Mouse (Mus musculus) ovary, postnatal 10 days (tissue): ENCODE data around the gene Cdh13.

Source experiments
- DNase-seq: peaks from one replicate; pipeline ENCODE4 v3.0.0; 2022; ENCODE audit warnings: low spot score

The Cdh13 gene

GRCm38 (mm10) chr8:118381641-118382040, 98.1 kb downstream of the Cdh13 start:
- DNase-seq = no peak

GRCm38 (mm10) chr8:118384314-118384713, 100.8 kb downstream of the Cdh13 start:
- no peak for DNase-seq

DNA sequence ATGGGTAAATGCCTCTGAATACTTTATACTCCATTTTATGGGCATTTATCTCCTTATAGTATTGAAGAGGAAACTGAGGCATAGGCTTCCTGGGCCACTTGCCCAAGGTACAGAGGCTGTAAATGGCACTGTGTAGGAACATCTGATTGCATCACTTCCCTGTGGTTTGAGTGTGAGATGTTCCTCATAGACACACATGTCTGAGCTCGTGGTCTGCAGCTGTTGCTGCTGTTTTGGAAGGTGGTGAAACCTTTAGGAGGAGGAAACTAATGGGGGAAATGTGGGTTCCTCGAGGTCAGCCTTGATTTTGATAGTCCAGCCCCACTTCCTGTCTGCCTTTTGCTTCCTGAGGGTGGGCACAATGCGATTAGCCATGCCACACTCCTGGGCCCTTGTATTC, 105.9 kb downstream of the Cdh13 start:
- no peak for DNase-seq

DNA sequence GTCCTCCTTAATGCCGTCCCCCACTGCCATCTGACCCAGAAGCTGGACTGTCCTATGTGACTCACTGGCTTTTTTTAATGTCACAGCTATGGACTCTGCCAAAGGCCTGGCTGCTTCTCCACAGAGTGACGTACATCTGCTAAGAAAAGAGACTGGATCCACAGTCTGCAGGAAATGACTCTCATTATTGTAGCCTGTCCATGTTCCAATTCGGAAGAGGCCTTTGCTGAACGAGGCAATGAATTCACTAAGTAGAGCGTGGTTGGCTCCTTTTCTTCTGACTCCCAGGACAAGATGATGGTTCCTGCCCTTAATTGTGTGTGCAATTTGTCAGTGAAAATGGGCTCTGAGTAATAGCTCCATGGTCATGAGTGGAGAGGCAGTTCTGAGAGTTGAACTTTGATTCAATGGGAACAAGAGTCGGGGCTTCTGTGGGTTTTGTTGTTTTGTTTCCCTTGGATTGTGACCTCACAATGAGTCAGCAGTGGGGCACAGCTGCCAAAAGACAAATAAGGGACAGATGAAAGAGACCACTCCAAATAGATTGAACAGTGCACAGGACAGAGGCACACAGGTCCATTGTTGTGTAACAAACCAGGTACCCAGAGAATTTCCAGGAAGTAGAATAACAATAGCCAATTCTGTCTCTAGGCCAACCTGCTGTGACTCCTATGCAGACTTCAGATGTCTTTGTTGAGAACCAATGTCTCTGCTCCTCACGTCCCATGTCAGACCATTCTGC, 110.5 kb downstream of the Cdh13 start:
- no peak for DNase-seq

DNA sequence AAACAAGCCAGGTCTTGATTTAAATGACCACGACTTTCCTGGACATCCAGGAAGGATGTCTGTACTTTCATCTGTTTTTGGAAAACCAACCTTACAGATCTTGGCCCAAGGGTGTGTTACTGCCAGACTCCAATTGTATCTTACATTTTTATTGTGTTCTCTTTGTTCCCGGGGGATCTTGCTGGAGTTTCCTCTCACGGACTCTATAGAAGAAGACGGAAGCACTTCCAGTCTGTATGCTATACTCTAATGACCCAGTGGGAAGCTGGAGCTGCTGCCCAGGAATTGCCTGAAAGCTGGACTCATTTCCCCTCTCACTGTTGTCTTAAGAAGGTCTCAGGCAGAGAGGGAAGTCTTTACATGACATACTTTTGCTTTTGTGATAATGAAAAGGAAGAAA, 111.6 kb downstream of the Cdh13 start:
- no peak for DNase-seq

GRCm38 (mm10) chr8:118404836-118405235, 121.3 kb downstream of the Cdh13 start:
- DNase-seq = no peak

GRCm38 (mm10) chr8:118407322-118407721, 123.8 kb downstream of the Cdh13 start:
- no peak for DNase-seq

- DNase-seq = no peak
Measured at GRCm38 (mm10) chr8:118409396-118409795, 125.9 kb downstream of the Cdh13 start.

GRCm38 (mm10) chr8:118410341-118410970, 126.9 kb downstream of the Cdh13 start:
- DNase-seq = no peak

GRCm38 (mm10) chr8:118415672-118416071, 132.1 kb downstream of the Cdh13 start:
- no peak for DNase-seq

GRCm38 (mm10) chr8:118416811-118417355, 133.3 kb downstream of the Cdh13 start:
- no peak for DNase-seq

DNA sequence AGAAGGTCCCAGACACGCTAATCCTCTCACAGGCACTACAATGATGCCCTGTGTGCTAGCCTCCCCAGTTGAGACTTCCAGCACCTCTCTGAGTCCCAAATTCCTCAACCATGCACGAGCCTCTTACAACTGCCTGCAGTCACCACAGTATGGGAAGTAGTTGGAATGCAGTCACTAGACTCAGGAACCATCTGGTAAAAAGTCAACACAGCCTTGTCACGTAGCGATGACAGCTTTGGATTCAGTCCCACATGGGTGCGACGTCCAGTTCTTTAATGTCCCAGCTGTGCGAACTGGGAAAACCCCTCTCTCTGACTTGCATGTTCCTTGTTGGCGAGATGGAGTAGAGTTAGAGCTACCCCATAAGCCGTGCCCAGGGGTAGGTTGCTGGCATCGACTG, 139.1 kb downstream of the Cdh13 start:
- no peak for DNase-seq

- DNase-seq = no peak
Measured at GRCm38 (mm10) chr8:118428941-118429340, 145.4 kb downstream of the Cdh13 start.

DNA sequence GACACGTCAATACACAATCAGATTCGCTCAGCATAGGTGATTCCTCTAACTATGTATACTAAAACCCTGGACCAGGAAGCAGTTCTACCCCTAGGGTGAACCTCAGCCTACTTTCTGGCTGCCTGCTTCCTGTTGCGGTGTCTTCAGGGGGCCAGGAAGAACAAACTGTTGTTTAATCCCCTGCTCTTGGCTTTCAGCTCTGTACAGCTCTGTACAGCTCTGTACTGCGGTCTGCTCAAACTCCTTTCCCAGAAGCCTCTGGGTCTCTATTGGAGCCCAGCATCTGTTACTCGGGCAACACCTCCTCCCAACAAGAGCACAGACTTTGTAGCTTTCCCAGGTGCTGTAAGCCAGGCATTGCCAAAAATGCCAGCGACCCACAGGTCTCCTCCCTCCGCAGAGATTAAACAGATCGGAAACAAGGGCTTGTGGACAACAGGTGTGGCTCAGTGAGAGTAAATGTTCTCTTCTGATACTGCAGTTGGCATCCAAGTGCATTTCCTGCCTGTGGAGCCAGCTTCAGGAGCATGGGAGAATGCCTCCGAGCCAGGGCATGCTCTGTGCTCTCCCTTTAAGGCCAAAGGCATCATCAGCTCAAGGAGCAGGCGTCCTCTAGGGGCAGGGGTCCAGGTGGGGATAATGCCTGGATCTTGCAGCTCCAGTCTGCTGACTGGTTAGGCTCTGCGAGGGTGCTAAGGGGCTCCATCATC, 148.4 kb downstream of the Cdh13 start:
- DNase-seq = no peak

GRCm38 (mm10) chr8:118433553-118434180, 150.1 kb downstream of the Cdh13 start:
- DNase-seq = no peak

GRCm38 (mm10) chr8:118436751-118437150, 153.2 kb downstream of the Cdh13 start:
- no peak for DNase-seq

DNA sequence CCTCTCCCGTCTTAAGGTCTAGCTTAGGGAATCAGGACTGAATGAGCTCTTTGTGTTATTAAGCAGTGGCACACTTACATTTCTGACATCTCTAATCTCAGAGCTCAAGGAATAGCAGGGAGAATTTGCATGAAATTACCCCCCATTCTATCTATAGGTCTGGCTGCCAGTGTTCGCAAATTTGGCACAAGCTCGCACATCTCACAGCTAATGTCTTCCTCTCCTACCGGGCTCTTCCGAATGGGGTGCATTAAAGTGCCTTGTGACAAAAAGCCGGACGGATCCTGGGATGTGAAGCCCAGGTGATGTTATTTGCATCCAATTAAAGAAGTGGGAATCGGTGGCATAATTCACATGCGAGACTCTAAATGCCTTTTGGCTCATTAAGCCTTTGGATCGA, 153.6 kb downstream of the Cdh13 start:
- DNase-seq = no peak

DNA sequence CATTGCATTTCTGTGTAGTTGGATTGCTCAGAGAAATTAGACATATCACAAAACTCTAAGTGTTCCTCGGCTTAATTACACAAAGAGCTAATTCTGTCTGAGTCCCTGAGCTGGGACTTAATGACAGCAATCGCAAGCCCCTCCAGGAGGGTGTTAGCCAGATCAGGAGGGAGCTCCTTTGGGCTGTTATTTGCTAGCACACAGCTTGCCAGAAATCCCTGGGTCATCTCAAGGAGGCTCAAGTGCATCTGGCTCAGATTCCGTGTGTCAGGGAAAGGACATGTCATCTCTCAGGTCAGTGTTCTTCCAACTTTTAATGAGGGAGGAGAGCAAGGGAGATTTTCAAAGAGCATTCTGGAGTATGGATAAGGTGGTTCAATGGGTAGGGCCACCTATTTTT, 154.3 kb downstream of the Cdh13 start:
- no peak for DNase-seq

- no peak for DNase-seq
Measured at GRCm38 (mm10) chr8:118439857-118440256, 156.3 kb downstream of the Cdh13 start.

DNA sequence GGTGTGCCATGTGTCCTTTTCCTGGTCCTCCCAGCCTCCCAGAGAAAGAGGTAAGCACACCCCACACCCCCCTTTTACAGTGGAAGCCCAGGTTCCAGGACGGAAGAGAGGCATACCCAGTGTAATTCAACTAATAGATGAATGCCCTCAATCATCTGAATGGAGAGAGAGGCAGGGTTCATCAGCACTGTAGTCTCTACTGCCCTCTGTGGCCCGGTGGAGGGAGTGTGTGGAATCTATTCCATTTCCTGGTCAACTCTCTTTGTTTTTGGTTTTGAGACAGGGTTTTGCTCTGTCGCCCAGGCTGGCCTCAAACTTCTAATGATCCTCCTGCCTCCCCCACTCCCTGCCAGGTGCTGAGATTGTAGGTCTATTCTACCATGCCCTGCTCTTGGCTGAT, 159.8 kb downstream of the Cdh13 start:
- no peak for DNase-seq

DNA sequence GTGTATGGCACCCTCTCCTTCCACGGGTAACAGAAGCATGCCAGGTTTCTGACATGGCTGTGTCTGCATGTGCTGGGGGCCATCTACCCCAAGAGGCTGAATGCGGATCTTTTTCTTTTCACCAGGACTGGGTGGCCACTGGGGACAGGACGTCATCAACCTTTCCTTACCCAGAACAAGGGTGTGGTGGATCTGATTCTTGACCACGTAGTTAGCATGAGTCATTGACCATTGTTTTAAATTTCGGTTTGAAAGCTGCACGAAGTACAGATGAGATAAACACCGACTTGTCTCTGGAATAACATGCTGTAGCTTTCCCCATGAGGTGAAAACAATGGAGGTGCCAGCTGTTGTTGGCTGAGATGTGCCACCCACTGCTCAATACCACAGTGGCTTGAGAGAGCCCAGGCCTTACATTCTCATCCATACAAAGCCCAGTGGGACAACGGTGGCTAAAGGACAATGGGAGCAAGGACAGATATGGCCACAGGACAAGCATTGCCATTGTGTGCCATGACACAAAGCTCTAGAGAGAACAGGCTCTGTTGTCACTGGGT, 161.2 kb downstream of the Cdh13 start:
- DNase-seq = no peak

DNA sequence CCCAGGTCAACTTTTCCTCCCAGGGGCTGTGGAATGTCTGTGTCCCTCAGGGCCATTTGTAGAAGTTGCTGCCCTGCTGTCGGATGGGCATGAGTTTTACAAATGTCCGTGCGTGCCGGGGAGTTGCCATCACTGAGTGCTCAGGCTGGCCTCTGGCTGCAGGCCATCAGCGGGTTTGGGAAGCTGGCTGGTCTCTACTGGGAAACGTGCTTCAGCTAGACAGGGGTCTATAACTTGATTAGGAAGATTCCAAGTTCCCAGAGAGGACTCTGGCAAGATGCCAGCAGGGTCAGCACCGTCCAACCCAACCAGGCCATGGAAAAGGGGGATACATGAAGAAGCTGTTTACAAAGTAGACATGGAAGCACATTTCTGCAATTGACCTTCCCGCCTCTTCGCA, 163.0 kb downstream of the Cdh13 start:
- no peak for DNase-seq
